Mouse (Mus musculus) cerebral cortex, adult 2 months (tissue): ENCODE results near the gene Cd248.

Source experiments
- WGBS: fragments of 180-500 bp; shearing (Covaris S2); methylation state at CpG from one replicate; pipeline ENCODE4 v1.1.7; 2018; 5-methylcytosine and 5-hydroxymethylcytosine counted together

Gene Cd248

DNA sequence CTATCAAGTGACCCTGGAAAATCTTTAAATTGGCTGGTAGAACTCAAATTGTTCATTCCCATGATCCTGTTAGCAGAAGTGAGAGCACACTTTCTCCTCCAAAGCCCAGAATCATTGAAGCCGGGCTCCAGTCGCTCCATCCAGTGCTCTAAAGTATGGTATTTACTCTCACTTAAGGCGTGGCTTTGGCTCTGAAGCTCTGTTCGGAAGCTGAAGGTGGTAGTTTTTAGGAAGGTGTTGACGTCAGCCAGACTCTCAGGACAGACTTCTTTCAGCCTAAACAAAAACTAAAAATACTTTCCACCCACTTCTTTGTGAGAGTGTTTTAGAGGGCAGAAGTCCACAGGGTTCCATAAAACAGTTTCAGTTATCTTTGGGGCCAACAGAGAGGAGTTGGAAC lies 5.6 kb downstream of the Cd248 start:
- 19% methylated on average over 5 of the region's 5 CpGs for WGBS

DNA sequence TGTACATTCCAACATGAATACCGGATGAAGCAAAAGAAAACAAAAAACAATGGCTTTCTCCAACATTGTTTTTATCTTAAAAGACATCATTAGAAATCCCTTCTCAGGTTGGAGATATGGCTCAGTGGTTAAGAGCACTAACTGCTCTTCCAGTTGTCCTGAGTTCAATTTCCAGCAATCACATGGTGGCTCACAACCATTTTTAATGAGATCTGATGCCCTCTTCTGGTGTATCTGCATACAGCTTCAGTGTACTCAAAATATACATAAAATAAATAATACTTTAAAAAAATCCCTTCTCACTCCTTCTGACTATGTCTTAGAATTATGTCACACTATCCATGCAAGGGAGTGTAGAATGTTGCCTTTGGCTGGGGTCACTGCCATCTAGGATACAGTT lies 11.4 kb downstream of the Cd248 start:
- 89% methylated on average over 1 of the region's 1 CpGs for WGBS

DNA sequence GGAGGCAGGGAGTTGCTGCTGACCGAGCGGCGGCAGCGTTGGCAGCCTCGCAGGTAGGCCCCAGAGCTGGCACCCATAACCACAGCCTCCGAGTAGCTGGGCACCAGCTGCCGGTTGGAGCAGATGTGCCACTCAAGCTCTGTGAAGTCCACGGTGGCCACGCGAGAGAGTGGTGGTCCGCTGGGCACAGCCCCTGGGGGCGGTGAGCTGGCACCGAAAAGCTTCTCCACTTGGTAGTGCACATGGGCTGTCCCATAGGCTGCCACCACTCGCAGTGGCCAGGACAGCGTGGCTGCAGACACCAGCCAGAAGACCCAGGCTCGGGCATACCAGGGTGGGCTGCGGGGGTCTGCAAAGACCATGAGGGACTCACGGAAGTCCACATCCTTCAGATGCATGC lies 14.1 kb downstream of the Cd248 start:
- 51% methylated on average over 18 of the region's 18 CpGs for WGBS

DNA sequence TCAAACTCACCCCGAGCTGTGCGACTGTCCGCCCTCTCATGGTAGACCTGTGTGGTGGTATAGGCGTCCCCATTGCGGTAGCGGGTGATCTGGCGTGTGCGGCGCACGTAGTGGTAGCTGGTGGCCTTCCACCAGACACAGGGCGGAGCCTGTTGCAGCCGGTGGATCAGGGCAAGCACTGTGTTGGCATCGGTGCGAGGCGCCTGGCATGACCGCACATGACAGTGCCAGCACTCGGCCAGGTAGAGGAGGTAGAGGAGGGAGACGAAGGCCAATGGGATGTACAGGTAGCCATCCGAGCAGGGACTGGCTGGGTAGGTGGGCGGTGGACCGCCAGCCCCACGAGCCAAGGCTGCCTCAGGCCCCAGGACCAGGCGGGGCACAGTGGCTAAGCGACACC lies 14.7 kb downstream of the Cd248 start:
- WGBS = 65% methylated on average over 24 of the region's 24 CpGs

DNA sequence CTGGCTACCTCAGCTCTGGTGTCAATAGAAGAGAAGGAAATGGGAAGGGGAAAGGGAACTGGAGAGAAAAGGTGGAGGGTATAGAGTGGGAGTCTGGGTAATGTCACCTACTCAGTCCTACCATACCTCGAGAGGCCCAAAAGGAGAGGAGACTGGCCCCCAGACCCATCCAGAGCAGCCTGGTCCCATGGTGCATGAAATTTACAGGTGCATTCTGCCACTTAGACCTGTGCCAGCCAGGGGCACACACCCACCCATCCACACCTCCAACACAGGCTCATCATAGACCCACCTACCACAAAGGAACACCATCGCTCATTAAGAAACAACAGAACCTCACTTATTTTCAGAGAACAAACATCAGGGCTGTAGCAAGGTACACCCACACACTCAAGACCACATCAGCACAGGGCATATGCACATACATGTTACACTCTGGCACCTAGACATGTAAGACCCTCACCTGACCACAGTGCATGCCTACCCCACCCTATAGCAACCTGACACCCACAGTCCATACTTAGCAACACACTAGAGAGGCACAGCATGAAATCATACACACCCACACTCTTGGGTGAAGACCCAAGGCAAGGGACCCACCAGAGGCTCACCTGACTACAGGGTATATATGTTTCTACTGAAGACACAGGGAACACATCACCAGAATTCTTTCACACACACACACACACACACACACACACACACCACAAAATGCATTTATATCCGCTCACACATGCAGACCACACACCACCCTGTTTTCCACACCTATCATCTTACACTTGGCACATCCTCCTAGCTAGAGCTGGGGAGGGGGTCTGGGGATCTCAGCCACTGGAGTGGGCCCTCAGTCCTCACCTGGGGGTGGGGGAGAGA lies 16.3 kb downstream of the Cd248 start:
- 33% methylated on average over 3 of the region's 3 CpGs for WGBS

DNA sequence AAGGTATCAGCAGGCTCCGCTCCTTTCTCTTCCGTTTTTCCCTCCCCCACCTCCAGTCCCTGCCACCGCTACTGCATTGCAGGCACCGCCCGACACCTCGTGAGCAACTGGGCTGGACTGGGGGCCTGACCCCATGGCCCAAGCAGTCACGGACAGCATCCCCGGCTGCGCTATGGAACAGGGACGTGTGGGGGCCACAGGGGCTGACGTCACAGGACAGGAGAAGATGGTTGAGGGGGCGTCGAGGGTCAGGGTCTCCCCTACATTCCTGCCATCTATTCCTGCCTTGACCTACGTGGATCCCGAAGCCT lies 16.9 kb downstream of the Cd248 start:
- WGBS = 2% methylated on average over 15 of the region's 15 CpGs

DNA sequence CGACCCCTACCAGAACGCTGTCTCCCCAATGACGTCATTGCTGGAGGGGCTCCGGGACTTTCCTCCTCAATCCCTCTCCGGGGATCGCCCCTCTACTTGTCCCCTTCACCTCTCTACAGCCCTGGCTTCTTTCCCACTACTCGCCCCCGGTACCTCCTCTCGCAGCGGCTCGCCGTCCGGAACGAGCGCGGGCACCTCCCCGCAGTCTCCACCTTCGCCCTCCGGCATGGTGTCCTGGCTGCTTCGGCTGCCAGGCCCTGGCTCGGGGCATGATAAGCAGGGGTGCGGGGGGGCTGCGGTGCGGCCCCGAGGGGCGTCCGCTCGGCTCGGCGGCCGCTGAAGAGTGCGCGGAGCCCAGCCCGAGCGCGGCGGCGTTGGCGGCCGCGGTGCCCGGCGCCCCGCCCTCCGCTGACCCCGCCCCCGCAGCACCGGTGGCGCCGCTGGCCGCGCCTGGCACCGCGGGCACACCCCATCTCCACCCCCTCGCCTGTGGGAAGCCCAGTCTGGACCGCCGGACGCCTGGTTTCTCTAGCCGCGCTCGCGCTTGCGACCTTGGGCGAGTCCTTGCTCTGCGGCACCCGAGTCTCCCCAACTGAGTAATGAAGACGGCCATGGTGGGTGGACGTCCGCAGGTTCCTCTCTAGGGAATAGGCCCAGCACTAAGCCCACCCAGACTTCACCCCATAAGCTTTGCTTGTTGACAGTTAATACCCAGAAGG lies 17.4 kb downstream of the Cd248 start, which contains the start of gene Tmem151a:
TSS of gene Tmem151a (minus strand) at position 387 of the 719 bp plus-strand sequence.
- WGBS = under 1% methylated on average over 64 of the region's 69 CpGs

DNA sequence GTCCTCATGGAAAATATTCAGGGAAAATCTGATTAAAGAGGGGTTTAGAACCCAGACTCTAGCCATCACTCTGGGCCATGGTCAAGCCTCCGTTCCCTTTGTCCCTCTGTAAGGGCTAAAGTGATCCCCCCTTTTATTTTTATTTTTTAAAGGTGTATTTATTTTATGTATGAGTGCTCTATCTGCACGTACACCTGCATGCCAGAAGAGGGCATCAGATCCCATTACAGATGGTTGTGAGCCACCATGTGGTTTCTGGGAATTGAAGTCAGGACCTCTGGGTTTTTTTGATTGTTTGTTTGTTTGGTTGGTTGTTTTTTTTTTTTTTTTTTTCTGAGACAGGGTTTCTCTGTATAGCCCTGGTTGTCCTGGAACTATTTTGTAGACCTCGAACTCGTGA lies 18.7 kb downstream of the Cd248 start:
- WGBS = 58% methylated on average over 4 of the region's 4 CpGs

DNA sequence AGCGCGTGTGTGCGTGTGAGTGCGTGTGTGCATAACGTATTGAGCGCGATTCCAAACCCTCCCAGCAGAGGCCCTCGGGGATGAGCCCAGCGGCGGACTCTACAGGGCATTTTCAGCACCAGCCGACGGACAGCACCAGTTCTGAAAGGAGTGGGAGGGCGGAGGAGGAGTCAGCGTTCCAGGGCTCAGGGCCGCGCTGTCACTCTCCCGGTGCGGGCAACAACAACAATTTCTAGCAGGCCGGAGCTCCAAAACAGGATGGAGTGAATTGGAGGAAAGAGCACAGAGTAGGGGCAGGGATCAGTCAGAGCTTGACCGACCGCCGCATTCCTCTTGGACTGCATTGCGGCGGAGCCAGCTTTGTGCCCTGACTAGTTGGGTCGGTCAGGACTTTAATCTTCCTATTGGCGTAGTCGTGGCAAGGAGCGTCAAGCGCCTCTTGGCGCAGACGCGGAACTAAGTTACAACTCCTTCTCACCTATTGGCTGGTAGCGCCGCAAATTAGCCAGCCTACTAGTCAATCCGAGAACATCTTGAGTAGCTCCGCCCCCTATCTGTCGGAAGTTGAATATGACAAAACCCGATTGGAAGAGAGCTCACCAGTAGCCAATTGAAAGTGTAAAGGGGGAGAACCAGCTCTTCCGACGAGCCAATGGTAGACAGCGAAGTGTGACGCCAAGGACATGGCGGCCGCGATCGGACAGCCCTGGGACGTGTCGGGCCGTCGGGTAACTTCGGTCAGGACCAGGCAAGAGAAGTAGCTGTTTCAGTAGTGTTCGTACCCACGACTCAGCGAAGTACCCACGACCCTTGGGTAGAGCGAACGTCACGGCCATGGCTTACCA lies 20.2 kb downstream of the Cd248 start, which contains the start of gene Yif1a:
TSS of gene Yif1a (plus strand) at position 655 of the 845 bp plus-strand sequence.
- under 1% methylated on average over 58 of the region's 58 CpGs for WGBS

DNA sequence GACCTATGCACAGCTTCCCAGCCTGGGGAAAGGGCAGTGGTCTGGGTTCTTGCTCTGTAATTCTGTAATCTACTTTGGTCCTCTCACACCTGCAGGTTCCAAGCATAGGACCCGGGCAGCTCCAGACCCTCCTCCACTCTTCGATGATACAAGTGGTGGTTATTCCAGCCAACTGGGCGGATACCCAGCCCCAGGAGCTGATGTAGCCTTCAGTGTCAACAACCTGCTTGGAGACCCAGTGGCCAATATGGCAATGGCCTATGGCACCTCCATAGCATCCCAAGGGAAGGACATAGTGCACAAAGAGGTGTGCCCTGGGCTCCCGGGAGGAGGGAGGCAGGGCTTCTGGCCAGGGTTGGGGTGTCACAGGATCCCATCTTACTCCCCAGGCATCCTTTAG lies 21.4 kb downstream of the Cd248 start:
- 90% methylated on average over 4 of the region's 4 CpGs for WGBS

DNA sequence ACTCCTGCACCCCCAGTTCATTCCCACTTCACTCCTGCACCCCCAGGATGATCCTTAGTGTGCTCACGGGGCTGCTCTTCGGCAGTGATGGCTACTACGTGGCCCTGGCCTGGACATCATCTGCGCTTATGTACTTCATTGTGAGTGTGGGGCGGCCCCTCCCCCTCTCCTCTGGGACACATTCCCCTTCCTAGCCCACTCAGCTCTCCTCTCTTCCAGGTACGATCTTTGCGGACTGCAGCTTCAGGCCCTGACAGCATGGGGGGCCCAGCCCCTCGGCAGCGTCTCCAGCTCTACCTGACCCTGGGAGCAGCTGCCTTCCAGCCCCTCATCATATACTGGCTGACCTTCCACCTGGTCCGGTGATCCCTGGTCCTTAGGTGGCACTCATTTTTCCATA lies 24.2 kb downstream of the Cd248 start:
- 73% methylated on average over 10 of the region's 10 CpGs for WGBS

DNA sequence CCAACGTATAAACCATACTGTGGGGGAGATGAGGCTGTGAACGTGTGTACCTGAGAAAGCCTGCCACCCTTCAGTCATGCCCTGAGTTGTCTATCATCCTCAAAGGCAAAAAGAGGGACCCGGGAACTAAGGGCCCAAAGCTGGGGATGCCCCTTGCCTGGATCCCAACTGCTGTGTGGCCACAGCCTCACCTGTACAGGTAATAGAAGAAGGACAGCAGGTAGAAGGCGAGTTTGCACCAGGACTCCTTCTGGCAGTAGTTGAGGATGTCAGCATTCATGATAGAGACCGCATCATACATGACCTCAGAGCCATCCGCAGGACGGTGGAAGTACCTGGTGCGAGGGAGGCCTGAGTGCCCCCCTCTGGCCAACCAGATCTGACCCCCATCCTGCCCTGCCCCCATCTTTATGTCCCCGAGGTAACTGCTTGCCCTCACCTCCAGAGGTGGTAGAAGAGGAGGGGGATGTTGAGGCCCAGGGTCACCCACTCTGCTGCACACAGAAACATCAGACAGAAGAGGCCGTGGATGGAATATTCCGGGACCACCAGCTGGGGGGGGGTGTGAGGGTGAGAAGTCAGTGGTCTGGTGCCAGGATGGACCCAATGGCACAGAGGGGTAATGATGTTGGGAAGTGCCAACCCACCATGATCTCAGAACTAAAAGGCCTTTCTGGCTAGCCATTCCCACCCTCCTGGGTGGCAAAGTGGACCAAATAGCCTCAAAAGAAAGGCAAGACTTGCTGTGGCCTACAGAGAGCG lies 25.8 kb downstream of the Cd248 start:
- WGBS = 56% methylated on average over 12 of the region's 12 CpGs

DNA sequence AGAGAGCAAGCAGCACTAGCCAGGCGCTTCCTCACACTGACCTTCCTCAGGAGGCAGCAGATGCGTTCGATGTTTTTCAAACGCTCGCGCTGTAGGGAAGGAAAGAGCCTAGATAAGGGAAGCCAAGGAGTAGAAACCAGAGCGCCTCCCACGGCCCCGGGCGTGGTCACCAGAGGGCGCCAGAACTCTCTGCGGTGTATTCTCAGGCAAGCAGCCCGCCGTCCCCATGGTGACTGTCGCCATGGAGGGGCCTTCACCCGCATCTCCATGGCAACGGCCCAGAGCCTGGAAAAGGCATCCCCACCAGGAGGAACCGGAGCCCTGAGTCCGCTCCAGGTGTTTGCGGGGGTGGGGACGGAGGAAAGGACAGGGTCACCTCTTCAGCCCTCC lies 26.4 kb downstream of the Cd248 start:
- 2% methylated on average over 21 of the region's 21 CpGs for WGBS

DNA sequence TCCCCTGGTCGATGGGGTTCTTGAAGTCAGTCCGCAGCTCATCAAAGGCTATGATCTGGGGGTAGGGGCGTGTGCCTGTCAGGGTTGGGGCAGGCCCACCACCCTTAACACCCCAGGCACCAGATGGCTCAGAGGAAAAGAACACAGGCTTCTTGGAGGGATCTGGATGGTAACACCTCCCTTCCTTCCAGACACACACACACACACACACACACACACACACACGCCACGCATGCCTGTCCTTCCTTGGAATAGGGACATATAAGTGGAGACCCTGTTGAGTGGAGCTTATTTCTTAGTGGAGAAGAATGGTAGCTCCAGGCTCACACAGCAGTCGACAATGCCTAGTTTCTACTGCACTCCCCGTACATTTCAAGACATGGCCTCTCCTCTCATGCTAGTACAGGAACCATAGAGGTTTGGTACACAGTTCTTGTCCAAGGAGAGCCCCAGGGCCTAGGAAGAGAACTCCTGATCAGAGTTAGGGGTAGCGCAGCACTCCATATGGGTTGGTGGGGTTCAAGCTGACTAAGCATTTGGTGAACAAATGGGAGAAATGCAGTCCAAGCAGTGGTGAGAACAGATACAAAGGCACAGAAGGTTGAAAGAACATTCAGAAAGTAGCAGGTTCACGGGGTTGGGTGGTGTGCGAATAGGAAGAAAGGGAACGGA lies 27.0 kb downstream of the Cd248 start:
- WGBS = 21% methylated on average over 11 of the region's 11 CpGs

DNA sequence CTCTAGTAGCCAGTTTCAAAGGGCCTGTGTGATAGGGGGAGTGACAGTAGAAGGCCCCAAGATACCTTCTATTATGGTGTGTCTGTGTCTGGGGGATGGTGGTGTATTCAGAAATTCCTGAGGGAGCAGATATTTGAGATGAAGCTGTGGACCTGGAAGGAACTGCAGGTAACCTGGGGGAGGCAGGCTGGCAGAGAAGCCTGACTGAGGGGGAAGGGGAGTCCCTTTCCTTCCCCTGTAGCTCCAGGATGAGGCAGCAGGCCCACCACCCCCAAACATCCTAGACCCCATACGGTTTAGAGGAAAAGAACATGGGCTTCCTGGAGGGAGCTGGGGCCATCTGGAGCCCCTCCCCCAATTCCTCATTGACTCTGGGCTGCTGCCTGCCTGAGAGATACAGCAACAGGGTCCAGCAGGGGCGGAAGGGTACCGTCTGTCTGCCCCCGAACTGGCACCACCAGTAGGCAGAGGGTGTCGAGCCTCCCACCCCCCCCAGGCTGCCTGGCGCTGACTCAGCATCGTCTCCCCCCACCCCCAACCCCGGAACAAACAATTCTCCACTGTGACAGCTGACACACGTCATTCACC lies 28.1 kb downstream of the Cd248 start:
- 5% methylated on average over 9 of the region's 9 CpGs for WGBS

DNA sequence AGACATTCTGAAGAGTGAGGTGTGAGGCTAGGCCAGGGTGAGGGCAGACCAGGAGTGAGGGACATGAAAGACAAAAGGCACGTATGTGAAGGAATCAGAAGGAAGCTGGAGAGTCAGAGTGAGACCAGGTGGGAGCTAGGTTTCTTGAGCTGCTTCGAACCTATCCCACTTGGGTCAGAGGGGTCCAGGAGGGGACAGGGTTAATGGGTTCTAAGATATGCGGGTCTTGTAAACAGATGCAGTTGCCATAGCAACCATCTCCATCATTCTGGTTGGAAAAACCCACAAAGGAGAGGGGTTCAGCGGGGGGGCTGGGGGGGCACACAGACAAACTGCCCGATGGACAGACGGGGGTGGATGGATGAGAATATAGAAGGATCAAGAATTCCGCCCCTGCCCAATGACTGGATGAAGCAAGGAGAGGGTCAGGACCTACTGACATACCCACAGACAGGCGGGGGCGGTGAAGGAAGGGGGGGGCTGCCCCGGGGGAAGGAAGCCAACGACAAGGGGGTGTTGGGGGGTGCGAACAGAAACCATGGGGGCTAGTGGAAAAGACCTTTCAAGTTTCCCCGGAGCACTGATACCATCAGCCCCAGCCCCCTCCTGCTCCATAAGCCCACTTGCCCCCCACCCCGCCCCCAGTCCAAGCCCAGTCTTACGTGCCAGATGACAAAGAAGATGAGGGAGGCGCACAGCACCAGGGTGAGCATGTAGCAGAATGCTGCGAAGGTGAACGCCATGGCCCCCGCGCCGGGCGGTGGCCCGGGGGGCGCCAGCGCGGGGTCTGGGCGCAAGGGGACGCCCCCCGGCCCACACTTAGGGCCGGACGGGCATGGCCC lies 29.9 kb downstream of the Cd248 start:
- whole genome bisulfite sequencing = 3% methylated on average over 29 of the region's 31 CpGs

DNA sequence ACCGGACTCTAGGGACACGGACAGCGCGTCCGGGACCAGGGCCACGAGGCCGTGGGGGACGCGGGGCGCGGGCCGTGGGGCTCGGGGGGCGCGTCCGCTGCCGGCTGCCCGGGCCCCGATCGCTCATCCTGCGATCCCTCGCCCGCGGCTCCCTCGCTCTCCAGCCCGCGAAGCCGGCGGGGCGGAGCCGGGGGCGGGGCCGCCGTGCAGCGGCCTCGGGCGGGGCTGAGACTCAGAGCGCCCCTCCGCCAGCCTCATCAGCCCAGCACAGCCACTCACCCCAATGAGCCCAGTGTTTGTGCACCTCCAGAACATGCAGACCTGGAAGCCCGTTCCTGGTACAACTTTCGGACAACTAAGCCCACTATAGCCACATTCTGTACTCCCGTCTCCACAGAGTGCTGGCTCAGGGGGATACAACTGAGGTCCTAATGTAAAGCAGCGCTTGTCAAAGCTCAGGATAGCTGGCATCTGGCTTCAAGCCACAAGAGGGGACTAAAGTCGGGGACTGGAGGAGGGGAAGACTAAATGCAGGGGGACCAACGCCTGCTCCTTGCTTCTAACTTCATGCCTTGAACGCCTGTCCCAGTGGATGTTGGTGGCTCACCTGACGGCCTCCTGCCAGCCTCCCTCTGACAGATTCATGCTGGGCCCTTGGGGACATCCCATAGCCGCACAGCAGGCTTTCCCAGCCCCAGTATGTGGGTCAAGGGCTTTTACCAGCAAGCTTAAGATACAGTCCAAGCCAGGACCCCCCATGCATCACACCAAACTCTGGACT lies 30.7 kb downstream of the Cd248 start, which contains the start of gene Cnih2:
TSS of gene Cnih2 (minus strand) at position 159 of the 781 bp plus-strand sequence.
- 4% methylated on average over 48 of the region's 48 CpGs for WGBS

DNA sequence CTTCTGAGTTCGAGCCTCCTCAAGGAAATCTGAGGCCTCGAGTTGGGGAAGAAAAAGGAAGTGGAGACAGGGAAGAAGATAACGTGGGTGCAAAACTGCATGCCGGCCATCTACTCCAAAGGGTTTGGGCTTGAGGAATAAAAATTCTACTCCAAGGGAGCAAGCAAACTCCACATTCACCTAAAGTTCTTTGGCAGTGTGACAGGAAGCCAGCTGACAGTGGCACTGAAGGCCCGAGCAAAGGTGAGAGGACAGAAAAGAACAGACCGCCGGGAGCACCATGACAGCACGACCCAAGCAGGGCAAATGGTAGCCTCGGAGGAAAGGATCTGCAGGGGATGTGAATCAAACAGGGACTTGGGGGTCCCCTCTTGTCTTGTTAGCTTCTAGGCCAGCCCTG lies 38.2 kb downstream of the Cd248 start:
- under 1% methylated on average over 9 of the region's 9 CpGs for WGBS

DNA sequence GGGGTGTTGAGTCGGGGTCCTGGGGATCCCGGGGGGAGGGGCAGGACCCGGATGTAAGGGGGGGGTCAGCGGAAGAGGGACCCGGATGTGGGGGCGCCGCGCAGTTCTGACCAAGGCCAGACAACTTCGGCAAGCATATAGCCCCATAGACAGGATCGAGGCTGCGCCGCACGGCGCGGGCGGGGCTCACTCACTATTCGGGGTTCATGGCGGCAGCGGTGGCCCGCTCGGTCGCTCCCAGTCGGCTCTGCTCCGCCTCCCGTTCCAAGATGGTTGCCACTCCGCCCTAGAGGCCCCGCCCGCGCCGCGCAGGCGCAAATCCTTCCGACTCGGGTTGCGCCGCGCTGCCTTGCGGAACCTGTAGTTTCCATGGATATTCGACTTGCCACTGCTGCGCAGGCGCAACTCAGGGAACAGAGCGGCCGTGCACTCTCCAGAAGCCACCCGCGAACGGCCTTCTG lies 38.9 kb downstream of the Cd248 start, which contains the start of gene Rab1b:
TSS of gene Rab1b (minus strand) at position 342 of the 461 bp plus-strand sequence.
- under 1% methylated on average over 46 of the region's 46 CpGs for WGBS
